15 mouse cellular contexts compared by ENCODE assay signal in genomic region chr5:66075906-66076305, GRCm38 (mm10).
DNase-seq lines count a peak whose midpoint lies in the region; ATAC-seq and TF ChIP-seq lines count a peak whose summit lies in the region.
"Had no signal": no experiment of that assay in that cellular context is flagged by ENCODE, and none has a peak within 500 bp of the region (broad histone marks: within the 10 kb centered on the region; RNA-seq: fewer than 3 reads in every experiment).

No protein-coding gene starts in this region.

- H3K9me3 ChIP-seq in limb, embryonic 10.5 days (replicated peaks) = no peaks in the 10 kb centered on the region
- no peaks in the 10 kb centered on the region for H3K9me3 ChIP-seq in stomach, postnatal 0 days (ENCODE audit: control insufficient read depth, low read length)
- H3K9me3 ChIP-seq: embryonic facial prominence, embryonic 12.5 days; hindbrain, embryonic 10.5 days; neural tube, embryonic 12.5 days had no signal

- intact Hi-C loops in gastrocnemius, adult 2 months (cut with DNase I) = loop anchor here (10.0 kb wide), 1 partner anchor 111 kb away; no protein-coding TSS in a partner anchor
- intact Hi-C loops in gastrocnemius, postnatal 36 days (cut with DNase I) = no loop called here

- H3K4me2 ChIP-seq in stomach, postnatal 0 days (replicated peaks; ENCODE audit: low read depth) = no peak overlapping the region
- H3K4me2 ChIP-seq: embryonic facial prominence, embryonic 12.5 days; heart, embryonic 11.5 days; neural tube, embryonic 12.5 days had no signal

- no peak overlapping the region for H3K4me3 ChIP-seq in gastrocnemius, adult 2 months
- H3K4me3 ChIP-seq in thymus, adult 2 months (ENCODE audit: control insufficient read depth, insufficient read depth, low read length) = no peak overlapping the region
- no peak overlapping the region for H3K4me3 ChIP-seq in limb, embryonic 10.5 days
- H3K4me3 ChIP-seq in stomach, postnatal 0 days (ENCODE audit: low read depth, low read length) = no peak overlapping the region
- no peak overlapping the region for H3K4me3 ChIP-seq in lung, adult 2 months (replicated peaks; ENCODE audit: extremely low read depth, low read depth, low read length)
- H3K4me3 ChIP-seq: embryonic facial prominence, embryonic 12.5 days; hindbrain, embryonic 10.5 days; neural tube, embryonic 12.5 days had no signal

- ATAC-seq in stomach, postnatal 0 days (ENCODE audit: low FRiP score, low TSS enrichment) = no peak

- no peak for TF ChIP-seq EP300 in stomach, postnatal 0 days (optimal IDR thresholded peaks at IDR 0.05)

- H3K4me1 ChIP-seq in thymus, adult 2 months (replicated peaks; ENCODE audit: control insufficient read depth, insufficient read depth, low read length) = peaks cover 46% of the 10 kb centered on the region
- peaks cover 8% of the 10 kb centered on the region for H3K4me1 ChIP-seq in limb, embryonic 10.5 days
- 0 out of 2 replicates have a peak, but pooled peaks cover 4% of the 10 kb centered on the region for H3K4me1 ChIP-seq in stomach, postnatal 0 days (replicated peaks; ENCODE audit: control insufficient read depth, insufficient read depth)
- H3K4me1 ChIP-seq in lung, adult 2 months (ENCODE audit: control insufficient read depth, insufficient read depth, low read length) = peaks cover 18% of the 10 kb centered on the region
- H3K4me1 ChIP-seq: embryonic facial prominence, embryonic 12.5 days; hindbrain, embryonic 10.5 days; neural tube, embryonic 12.5 days had no signal

- H3K9ac ChIP-seq in stomach, postnatal 0 days (ENCODE audit: low read length) = no peak overlapping the region
- H3K9ac ChIP-seq: embryonic facial prominence, embryonic 12.5 days; lung, embryonic 14.5 days; neural tube, embryonic 12.5 days had no signal

- 97% methylated on average over 12 of the region's 12 CpGs for WGBS in thymus, adult 2 months
- WGBS in limb, embryonic 10.5 days = 97% methylated on average over 12 of the region's 12 CpGs
- 77% methylated on average over 12 of the region's 12 CpGs for WGBS in stomach, postnatal 0 days
- 89% methylated on average over 12 of the region's 12 CpGs for WGBS in lung, adult 2 months

- DNase-seq in gastrocnemius, adult 2 months = no peak
- no peak for DNase-seq in gastrocnemius, postnatal 36 days
- DNase-seq in thymus, adult 2 months = no peak
- no peak for DNase-seq in thymus, postnatal 4 days
- no peak for DNase-seq in limb, embryonic 10.5 days (ENCODE audit: low spot score)
- DNase-seq in stomach, postnatal 0 days (ENCODE audit: low spot score) = no peak
- no peak for DNase-seq in lung, adult 2 months
- DNase-seq in cerebellum, adult 8-10 months = no peak
- DNase-seq: cerebellum, adult 18-20 months; right cerebral cortex, postnatal 4 days had no signal

- no peak for TF ChIP-seq CTCF in gastrocnemius, adult 2 months (IDR thresholded peaks at IDR 0.05)
- TF ChIP-seq CTCF in thymus, adult 2 months (IDR thresholded peaks at IDR 0.05; ENCODE audit: borderline replicate concordance, control insufficient read depth, extremely low read depth, insufficient read depth, low read length, poor library complexity) = no peak
- TF ChIP-seq CTCF in stomach, postnatal 0 days (IDR thresholded peaks at IDR 0.05; ENCODE audit: low read depth) = no peak
- TF ChIP-seq CTCF in lung, adult 2 months (IDR thresholded peaks at IDR 0.05; ENCODE audit: insufficient read depth, low read length) = no peak

- no peaks in the 10 kb centered on the region for H3K27me3 ChIP-seq in thymus, adult 2 months (ENCODE audit: control insufficient read depth, insufficient read depth, low read length)
- no peaks in the 10 kb centered on the region for H3K27me3 ChIP-seq in limb, embryonic 10.5 days (ENCODE audit: low read depth, poor library complexity, severe bottlenecking)
- H3K27me3 ChIP-seq in stomach, postnatal 0 days (ENCODE audit: control insufficient read depth, insufficient read depth, low read length) = no peaks in the 10 kb centered on the region
- H3K27me3 ChIP-seq: embryonic facial prominence, embryonic 12.5 days; neural tube, embryonic 12.5 days had no signal

- no peak for TF ChIP-seq POLR2A in thymus, adult 2 months (IDR thresholded peaks at IDR 0.05; ENCODE audit: control insufficient read depth, extremely low read depth, insufficient read depth, low read length, poor library complexity)
- TF ChIP-seq POLR2A in lung, adult 2 months (IDR thresholded peaks at IDR 0.05; ENCODE audit: borderline replicate concordance, extremely low read depth, low read depth, low read length) = no peak

- no peaks in the 10 kb centered on the region for H3K36me3 ChIP-seq in thymus, adult 2 months (ENCODE audit: control insufficient read depth, insufficient read depth, low read length)
- H3K36me3 ChIP-seq in limb, embryonic 10.5 days = no peaks in the 10 kb centered on the region
- no peaks in the 10 kb centered on the region for H3K36me3 ChIP-seq in stomach, postnatal 0 days (ENCODE audit: control insufficient read depth, insufficient read depth, low read length)
- H3K36me3 ChIP-seq: embryonic facial prominence, embryonic 12.5 days; hindbrain, embryonic 10.5 days; neural tube, embryonic 12.5 days had no signal

- peak overlapping the region; percentile 35; the same call in 1 of the 2 replicates for H3K27ac ChIP-seq in gastrocnemius, adult 2 months
- H3K27ac ChIP-seq in thymus, adult 2 months (ENCODE audit: control insufficient read depth, insufficient read depth, low read length) = peak overlapping the region; percentile 99
- peak overlapping the region; percentile 27; the same call in 1 of the 2 replicates for H3K27ac ChIP-seq in limb, embryonic 10.5 days
- peak overlapping the region; percentile 70 for H3K27ac ChIP-seq in stomach, postnatal 0 days (replicated peaks)
- H3K27ac ChIP-seq: embryonic facial prominence, embryonic 12.5 days; hindbrain, embryonic 10.5 days; neural tube, embryonic 12.5 days had no signal

Comparison
In these comparisons a context has a peak if more than half of its experiments do, and no peak if none do; other contexts are left out.
1. H3K27ac ChIP-seq: peak in every context shown above with its lines; median percentile 99 in thymus, adult 2 months; 70 in stomach, postnatal 0 days; 35 in gastrocnemius, adult 2 months; 27 in limb, embryonic 10.5 days.